Mouse (Mus musculus): ENCODE data around the gene Vezf1.

Gene Vezf1

DNA sequence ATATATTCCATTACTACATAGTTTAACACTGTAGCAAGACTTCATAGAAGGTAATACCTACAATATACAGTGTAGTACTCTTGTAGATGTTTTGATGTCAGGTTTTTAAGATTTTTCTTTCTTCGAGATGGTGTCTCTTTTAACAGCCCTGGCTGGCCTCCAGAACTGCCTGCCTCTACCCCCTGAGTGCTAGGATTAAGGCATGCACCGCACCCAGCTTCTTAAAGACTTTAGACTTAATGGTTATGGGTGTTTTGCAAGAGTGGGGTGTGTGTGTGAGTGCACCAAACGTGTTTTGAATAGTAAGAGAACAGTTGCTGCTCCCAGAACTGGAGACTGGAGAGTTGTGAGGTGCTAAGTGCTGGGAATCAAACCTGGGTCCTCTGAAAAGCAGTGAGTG lies 14.3 kb upstream of the Vezf1 start:
- DNase-seq (ENCODE audit: extremely low spot score, low read depth, low spot score) = no peak

- no peak for DNase-seq (ENCODE audit: extremely low spot score, low read depth, low spot score)
These were observed 13.5 kb upstream of the Vezf1 start for GRCm38 (mm10) chr11:88054589-88054988.

DNA sequence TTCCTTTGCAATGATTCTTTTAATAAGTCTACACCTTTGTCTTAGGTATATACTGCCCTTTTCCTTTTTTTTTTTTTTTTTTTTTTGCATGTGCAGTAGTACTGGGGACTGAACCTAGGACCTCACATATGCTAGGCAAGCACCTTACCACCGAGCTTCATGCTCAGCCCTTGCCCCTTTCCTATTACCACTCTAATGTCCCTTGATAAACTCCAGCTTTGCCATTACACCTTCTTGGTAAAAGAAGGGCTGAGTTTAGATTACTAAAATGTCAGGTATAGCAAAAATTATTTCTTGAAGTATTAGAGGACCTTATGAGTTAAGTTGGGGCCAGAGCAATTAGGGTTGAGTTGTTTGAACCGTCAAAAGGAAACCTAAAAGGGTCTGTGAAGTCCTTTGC lies 12.3 kb upstream of the Vezf1 start:
- DNase-seq (ENCODE audit: extremely low spot score, low read depth, low spot score) = no peak

DNA sequence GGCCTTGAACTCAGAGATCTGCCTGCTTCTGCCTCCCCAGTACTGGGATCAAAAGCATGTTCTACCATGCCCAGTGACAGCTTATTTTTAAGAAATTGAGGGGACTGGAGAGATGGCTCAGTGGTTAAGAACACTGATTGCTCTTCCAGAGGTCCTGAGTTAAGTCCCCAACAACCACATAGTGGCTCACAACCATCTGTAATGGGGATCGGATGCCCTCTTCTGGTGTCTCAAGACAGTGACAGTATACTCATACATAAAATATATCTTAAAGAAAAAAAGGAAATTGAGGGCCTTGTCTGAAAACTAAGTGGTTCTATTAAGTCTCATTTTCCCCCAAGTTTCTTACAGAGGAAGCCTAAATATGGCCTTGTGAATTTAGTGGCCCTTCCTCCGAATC lies 10.3 kb upstream of the Vezf1 start:
- no peak for DNase-seq (ENCODE audit: extremely low spot score, low read depth, low spot score)

DNA sequence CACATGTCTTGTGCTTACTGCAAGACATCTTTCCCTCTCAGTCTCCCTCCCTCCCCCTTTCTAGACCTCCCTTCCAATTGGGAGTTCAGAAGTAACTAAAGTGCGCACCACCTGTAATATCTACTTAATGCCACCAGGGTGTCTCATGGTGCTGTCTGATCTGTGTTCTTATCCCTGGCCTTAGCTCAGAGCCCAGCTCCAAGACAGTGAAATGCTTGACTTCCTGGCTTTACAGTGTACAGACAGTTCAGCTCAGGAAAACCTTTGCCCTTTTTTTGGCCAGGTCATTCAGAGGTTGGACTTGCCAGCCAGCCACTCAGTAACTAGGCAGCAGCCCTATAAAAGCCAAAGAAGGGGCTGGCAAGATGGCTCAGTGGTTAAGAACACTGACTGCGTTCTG lies 8.9 kb upstream of the Vezf1 start:
- no peak for DNase-seq (ENCODE audit: extremely low spot score, low read depth, low spot score)

GRCm38 (mm10) chr11:88061892-88062625 lies 6.0 kb upstream of the Vezf1 start:
- no peak for DNase-seq (ENCODE audit: extremely low spot score, low read depth, low spot score)

- no peak for DNase-seq (ENCODE audit: extremely low spot score, low read depth, low spot score)
These were observed 2.3 kb upstream of the Vezf1 start for GRCm38 (mm10) chr11:88065732-88066131.

- no peak for DNase-seq (ENCODE audit: extremely low spot score, low read depth, low spot score)
These were observed 891 bp upstream of the Vezf1 start for GRCm38 (mm10) chr11:88067191-88067585.

- no peak for DNase-seq (ENCODE audit: extremely low spot score, low read depth, low spot score)
These were observed 549 bp downstream of the Vezf1 start for GRCm38 (mm10) chr11:88068411-88069245.

DNA sequence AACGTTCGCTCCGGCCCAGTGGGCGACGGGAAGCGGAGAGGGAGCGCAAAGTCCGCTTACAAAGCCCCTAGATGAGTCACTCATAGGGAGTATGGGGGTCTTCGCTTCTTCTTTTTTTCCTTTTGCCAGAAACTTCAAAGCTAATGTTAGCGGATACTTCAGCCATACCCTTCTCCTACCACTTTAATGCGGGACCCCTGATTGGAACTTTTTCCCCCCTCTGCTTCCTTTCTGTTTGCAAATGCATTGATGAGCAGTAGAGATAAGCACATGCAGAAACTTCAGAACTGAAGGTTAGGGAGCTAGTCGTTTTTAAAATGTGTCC lies 1.1 kb downstream of the Vezf1 start:
- no peak for DNase-seq (ENCODE audit: extremely low spot score, low read depth, low spot score)

- DNase-seq (ENCODE audit: extremely low spot score, low read depth, low spot score) = no peak
These were observed 2.3 kb downstream of the Vezf1 start for GRCm38 (mm10) chr11:88070392-88070791.

GRCm38 (mm10) chr11:88071113-88071512 lies 3.0 kb downstream of the Vezf1 start:
- DNase-seq (ENCODE audit: extremely low spot score, low read depth, low spot score) = no peak

- DNase-seq (ENCODE audit: extremely low spot score, low read depth, low spot score) = no peak
These were observed 5.3 kb downstream of the Vezf1 start for GRCm38 (mm10) chr11:88073343-88073875.

GRCm38 (mm10) chr11:88075701-88076100 lies 7.6 kb downstream of the Vezf1 start:
- DNase-seq (ENCODE audit: extremely low spot score, low read depth, low spot score) = no peak

DNA sequence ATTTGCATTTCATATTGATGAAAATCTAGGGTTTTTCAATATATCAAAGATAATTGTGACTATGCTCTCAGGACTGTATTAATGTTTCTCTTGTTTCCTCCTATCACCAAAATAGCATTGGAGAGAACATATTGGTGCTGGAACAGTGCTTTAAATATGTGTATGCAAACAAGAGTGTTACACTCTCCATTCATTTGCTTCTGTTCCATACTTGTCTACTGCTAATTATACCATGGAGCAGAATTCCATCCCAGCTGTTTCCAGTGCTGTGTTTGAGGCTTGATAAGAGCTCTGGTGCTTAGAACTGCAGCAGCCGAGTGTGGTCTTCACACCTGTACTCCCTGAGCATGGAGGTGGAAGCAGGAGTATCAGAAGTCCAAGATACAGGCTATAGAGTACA lies 8.3 kb downstream of the Vezf1 start:
- no peak for DNase-seq (ENCODE audit: extremely low spot score, low read depth, low spot score)

DNA sequence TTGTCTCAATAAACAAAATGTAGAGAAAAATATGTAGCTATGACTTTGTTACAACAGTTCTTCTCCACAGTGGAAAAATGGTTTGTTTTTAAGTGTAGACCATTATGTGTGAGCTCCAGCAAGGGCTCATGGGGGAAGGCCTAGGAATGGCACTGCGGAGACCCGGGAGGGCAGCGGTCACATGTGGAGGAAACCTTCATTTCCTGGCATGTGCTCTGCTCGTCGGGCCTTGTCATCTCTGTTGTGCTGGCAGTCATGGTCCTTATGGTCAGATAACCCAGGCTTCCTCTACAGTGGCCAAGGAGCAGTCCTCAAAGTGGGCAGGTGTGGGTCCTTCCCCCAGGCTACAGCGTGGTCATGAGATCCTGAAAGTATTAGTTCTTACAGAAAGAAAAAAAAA lies 15.6 kb downstream of the Vezf1 start:
- DNase-seq (ENCODE audit: extremely low spot score, low read depth, low spot score) = no peak

DNA sequence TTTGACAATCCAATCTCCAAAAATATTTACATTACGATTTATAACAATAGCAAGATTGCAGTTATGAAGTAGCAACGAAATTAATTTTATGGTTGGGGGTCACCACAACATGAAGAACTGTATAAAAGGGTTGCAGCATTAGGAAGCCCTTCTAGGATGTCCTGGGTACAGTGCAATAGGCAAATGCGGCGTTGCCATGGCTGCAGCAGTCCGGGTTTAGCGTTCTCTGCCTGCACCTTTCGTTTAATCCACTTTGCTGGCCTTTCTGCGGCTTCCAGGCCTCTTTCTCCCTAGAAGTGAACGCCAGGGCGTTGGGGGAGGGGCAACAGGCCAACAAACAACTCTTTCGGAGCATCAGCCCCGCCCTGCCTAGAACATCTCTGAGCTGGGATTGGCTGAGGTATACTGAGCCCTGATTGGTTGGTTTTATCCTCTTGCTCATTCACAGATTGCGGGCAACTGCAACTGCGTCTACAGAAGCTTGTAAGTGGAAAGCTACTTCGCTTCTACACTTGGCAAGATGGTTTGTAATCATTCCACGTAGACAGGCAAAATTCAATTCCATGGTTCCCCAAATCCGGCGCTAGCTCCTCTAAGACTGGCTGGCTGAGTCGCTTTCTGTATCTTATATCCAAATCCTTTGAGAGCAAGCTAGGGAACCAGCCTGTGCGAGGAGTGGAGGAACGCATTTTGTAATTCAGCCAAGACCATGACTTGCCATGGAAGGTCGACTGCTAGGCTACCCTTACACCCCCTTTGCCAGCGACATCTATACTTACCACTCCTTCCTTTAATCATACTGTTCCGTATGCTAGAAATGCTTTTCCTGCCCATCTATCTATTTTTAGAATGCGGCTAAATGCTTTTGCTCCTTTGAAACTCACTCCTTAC lies 18.9 kb downstream of the Vezf1 start:
- DNase-seq (ENCODE audit: extremely low spot score, low read depth, low spot score) = peak; percentile 91

DNA sequence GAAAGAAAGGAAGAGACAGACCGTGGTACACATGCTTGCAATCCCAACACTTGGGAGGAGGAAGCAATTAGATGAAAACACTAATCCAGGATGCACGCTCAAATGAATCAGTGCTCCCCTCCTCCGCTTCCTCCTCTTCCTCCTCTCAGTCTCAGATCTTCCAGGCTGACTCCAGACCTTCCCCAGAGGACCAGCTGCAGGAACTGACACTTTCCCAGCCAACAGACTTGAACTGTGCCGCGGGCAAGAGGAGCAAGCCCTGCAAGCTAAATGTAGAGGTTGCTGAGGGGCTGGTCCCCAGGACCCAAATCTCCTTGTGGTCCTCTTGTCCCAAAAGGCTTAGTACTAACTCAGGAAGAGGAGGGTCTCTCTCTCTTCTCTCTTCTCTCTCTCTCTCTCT lies 21.1 kb downstream of the Vezf1 start:
- DNase-seq (ENCODE audit: extremely low spot score, low read depth, low spot score) = no peak

DNA sequence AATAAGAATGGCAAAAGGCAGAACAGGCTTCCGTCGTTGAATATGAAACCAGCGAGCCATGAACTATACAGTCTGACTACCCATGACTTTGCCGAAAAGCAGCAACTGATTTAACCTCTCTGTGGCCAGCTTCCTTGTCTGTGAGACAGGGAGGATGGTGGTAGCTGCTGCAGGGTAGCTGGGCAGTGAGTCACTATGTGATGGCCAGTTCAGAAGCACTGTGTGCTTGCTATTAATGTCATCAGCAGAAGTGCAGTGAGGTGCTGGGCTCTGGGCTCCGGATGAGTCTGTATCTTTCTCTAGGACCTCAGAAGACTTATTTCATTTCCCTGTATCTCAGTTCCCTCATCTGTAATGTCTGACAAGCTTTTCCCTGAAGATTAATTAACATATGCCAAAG lies 22.2 kb downstream of the Vezf1 start:
- no peak for DNase-seq (ENCODE audit: extremely low spot score, low read depth, low spot score)

GRCm38 (mm10) chr11:88091949-88092348 lies 23.9 kb downstream of the Vezf1 start:
- no peak for DNase-seq (ENCODE audit: extremely low spot score, low read depth, low spot score)

DNA sequence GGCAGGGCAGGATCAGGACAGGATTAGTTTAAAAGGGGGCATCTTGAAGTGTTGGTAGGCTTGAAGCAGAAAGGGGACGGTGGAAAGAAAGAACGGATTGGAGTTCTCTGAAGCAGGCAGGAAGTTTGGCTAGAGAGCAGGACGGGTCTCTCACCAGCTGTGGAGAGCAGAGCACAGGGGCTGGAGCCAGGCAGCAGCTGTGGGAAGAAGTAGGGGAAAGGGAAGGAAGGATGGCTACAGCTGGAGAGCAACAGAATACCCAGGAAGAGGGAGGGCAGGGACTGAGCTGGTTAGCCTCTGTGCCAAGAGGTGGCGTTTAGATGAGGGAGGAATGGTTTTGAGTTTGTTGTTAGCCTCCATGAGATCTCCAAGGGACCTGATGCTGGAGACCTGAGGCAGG lies 29.1 kb downstream of the Vezf1 start:
- DNase-seq (ENCODE audit: extremely low spot score, low read depth, low spot score) = no peak
